Mouse (Mus musculus): ENCODE data around the gene Gm21830. TPM values are rescaled to one million over a fixed set of nuclear protein-coding genes. Genes with fewer than 3 reads are reported as not detected.
"Not testable (repeated sequence)": the region's sequence is repeated elsewhere in the genome, so short reads cannot be mapped to it uniquely, and the experiment has no call there.

Gene Gm21830
- polyA plus RNA-seq (2015; fragmentation: Nextera tagmentation; extraction: Ambion mirVana) = not detected in 2 replicates

- not testable (repeated sequence) for H3K9me3 ChIP-seq (replicated peaks; ENCODE audit: control insufficient read depth, low read length, poor library complexity, severe bottlenecking); H3K4me3 ChIP-seq (ENCODE audit: low read depth, low read length); H3K27ac ChIP-seq (ENCODE audit: low read length); H3K9ac ChIP-seq (ENCODE audit: low read depth, low read length); H3K36me3 ChIP-seq (ENCODE audit: control insufficient read depth, insufficient read depth, low read length); ATAC-seq; H3K4me2 ChIP-seq (ENCODE audit: low read length); H3K4me1 ChIP-seq (ENCODE audit: control insufficient read depth, insufficient read depth, low read length); H3K27me3 ChIP-seq (ENCODE audit: control insufficient read depth, insufficient read depth, low read depth, low read length)
- no CpG with 5 or more reads among the region's 1 CpGs for WGBS
Observed at GRCm38 (mm10) chr2:67413425-67413824, at the start of gene Gm21830. Gene Gm21830, plus strand, starts transcription at chr2:67413725.

- WGBS = 91% methylated on average over 2 of the region's 2 CpGs
Observed at GRCm38 (mm10) chr2:67364506-67364905, 49.0 kb upstream of the Gm21830 start.

DNA sequence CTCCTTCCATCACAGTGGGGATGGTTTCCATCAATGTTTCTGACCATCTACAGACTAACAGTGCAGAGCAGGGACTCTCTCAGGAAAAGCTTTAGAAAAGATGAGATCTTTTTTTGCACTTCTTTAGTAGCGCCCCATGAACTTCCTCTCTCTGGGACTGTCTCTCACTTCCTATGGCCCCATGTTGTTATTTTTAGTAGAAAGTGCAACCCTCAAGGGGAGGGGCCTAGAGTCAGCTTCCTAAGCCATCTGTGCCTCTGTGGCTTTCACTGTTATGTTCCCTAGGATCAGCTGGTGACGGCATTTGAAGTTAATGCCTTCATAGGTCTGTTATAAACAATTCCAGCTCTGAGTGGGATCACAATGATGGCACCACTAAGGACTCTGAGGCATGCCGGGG lies 35.0 kb upstream of the Gm21830 start:
- no peak for ATAC-seq
- H3K9ac ChIP-seq (ENCODE audit: low read depth, low read length) = no peak overlapping the region
- WGBS = 63% methylated on average over 3 of the region's 3 CpGs

More at GRCm38 (mm10) chr2:67364506-67364905, 49.0 kb upstream of the Gm21830 start:
- H3K4me2 ChIP-seq (ENCODE audit: low read length) = no peak overlapping the region
- H3K4me3 ChIP-seq (ENCODE audit: low read depth, low read length) = no peak overlapping the region
- H3K27me3 ChIP-seq (ENCODE audit: control insufficient read depth, insufficient read depth, low read depth, low read length) = no peaks in the 10 kb centered on the region
- ATAC-seq = no peak
- H3K9ac ChIP-seq (ENCODE audit: low read depth, low read length) = no peak overlapping the region
- no peaks in the 10 kb centered on the region for H3K36me3 ChIP-seq (ENCODE audit: control insufficient read depth, insufficient read depth, low read length)
- H3K9me3 ChIP-seq (replicated peaks; ENCODE audit: control insufficient read depth, low read length, poor library complexity, severe bottlenecking) = no peaks in the 10 kb centered on the region
- no peak overlapping the region for H3K27ac ChIP-seq (ENCODE audit: low read length)
- no peaks in the 10 kb centered on the region for H3K4me1 ChIP-seq (ENCODE audit: control insufficient read depth, insufficient read depth, low read length)

DNA sequence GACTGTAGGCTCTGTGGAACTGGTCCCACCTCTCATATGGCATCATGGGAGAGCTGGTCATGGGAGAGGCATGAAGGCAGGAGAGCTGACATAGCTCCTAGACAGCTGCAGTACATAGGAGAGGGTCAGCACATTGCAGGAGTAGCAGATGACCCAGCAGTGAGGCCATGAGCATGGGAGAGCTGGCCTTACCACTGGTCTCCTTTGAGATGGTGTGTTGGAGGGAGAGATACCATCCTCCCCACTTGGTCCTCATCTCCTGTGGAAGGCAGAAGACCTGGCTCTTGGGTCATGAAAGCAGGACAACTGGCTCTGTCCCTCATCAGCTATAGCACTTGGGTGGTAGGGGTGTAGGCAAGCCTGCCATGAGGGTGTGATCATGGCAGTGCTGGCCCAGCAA lies 7.3 kb downstream of the Gm21830 start:
- Histone ChIP-seq H3K4me3 (ENCODE audit: low read depth, low read length) (no peak overlapping the region), H3K27me3 (ENCODE audit: control insufficient read depth, insufficient read depth, low read depth, low read length) (no peaks in the 10 kb centered on the region), H3K9ac (ENCODE audit: low read depth, low read length) (no peak overlapping the region), H3K36me3 (ENCODE audit: control insufficient read depth, insufficient read depth, low read length) (no peaks in the 10 kb centered on the region), H3K9me3 (replicated peaks; ENCODE audit: control insufficient read depth, low read length, poor library complexity, severe bottlenecking) (no peaks in the 10 kb centered on the region), H3K4me2 (ENCODE audit: low read length) (no peak overlapping the region), H3K27ac (ENCODE audit: low read length) (no peak overlapping the region), H3K4me1 (ENCODE audit: control insufficient read depth, insufficient read depth, low read length) (no peaks in the 10 kb centered on the region)
- ATAC-seq = no peak

More for the DNA sequence above, 35.0 kb upstream of the Gm21830 start:
- Histone ChIP-seq H3K27me3 (ENCODE audit: control insufficient read depth, insufficient read depth, low read depth, low read length) (no peaks in the 10 kb centered on the region), H3K4me3 (ENCODE audit: low read depth, low read length) (no peak overlapping the region), H3K36me3 (ENCODE audit: control insufficient read depth, insufficient read depth, low read length) (no peaks in the 10 kb centered on the region), H3K9me3 (replicated peaks; ENCODE audit: control insufficient read depth, low read length, poor library complexity, severe bottlenecking) (no peaks in the 10 kb centered on the region), H3K4me1 (ENCODE audit: control insufficient read depth, insufficient read depth, low read length) (no peaks in the 10 kb centered on the region), H3K4me2 (ENCODE audit: low read length) (no peak overlapping the region), H3K27ac (ENCODE audit: low read length) (no peak overlapping the region)

GRCm38 (mm10) chr2:67422799-67423198 lies 9.3 kb downstream of the Gm21830 start:
- no peaks in the 10 kb centered on the region for H3K9me3 ChIP-seq (replicated peaks; ENCODE audit: control insufficient read depth, low read length, poor library complexity, severe bottlenecking)

DNA sequence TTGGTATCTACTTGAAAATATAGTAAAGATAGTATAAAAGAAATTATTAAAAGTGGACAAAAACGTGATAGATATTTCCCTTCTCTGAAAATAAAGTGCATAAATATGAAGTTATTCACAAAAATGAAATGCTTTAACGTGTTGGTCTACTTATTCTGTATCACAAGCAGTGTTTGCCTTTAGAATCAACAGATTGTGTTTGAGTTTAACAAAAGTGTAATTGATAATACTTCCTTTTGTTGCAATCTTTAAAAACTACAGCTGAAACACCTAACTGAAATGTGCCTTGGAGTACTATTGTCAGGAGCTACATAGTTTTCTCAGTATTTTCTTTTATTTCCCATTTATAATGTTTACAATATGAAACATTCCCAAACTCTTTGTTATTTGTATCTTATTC lies 19.6 kb downstream of the Gm21830 start, which contains the start of gene Gm26727:
TSS of gene Gm26727 (minus strand) at position 101 of the 400 bp plus-strand sequence.
- no peak within 1 kb of the TSS for H3K4me3 ChIP-seq (ENCODE audit: low read depth, low read length)
- H3K36me3 ChIP-seq (ENCODE audit: control insufficient read depth, insufficient read depth, low read length) = no peaks in the 10 kb centered on the region
- H3K4me2 ChIP-seq (ENCODE audit: low read length) = no peak within 1 kb of the TSS
- H3K4me1 ChIP-seq (ENCODE audit: control insufficient read depth, insufficient read depth, low read length) = no peaks in the 10 kb centered on the region
- no peaks in the 10 kb centered on the region for H3K9me3 ChIP-seq (replicated peaks; ENCODE audit: control insufficient read depth, low read length, poor library complexity, severe bottlenecking)
- H3K9ac ChIP-seq (ENCODE audit: low read depth, low read length) = no peak within 1 kb of the TSS
- ATAC-seq = no peak
- 76% methylated on average over 2 of the region's 2 CpGs for WGBS
- no peaks in the 10 kb centered on the region for H3K27me3 ChIP-seq (ENCODE audit: control insufficient read depth, insufficient read depth, low read depth, low read length)
- no peak within 1 kb of the TSS for H3K27ac ChIP-seq (ENCODE audit: low read length)

More at GRCm38 (mm10) chr2:67422799-67423198, 9.3 kb downstream of the Gm21830 start:
- Histone ChIP-seq H3K36me3 (ENCODE audit: control insufficient read depth, insufficient read depth, low read length) (no peaks in the 10 kb centered on the region), H3K4me2 (ENCODE audit: low read length) (no peak overlapping the region), H3K27ac (ENCODE audit: low read length) (no peak overlapping the region), H3K4me3 (ENCODE audit: low read depth, low read length) (no peak overlapping the region), H3K4me1 (ENCODE audit: control insufficient read depth, insufficient read depth, low read length) (no peaks in the 10 kb centered on the region), H3K27me3 (ENCODE audit: control insufficient read depth, insufficient read depth, low read depth, low read length) (no peaks in the 10 kb centered on the region), H3K9ac (ENCODE audit: low read depth, low read length) (no peak overlapping the region)
- ATAC-seq = no peak
- 81% methylated on average over 1 of the region's 1 CpGs for WGBS

DNA sequence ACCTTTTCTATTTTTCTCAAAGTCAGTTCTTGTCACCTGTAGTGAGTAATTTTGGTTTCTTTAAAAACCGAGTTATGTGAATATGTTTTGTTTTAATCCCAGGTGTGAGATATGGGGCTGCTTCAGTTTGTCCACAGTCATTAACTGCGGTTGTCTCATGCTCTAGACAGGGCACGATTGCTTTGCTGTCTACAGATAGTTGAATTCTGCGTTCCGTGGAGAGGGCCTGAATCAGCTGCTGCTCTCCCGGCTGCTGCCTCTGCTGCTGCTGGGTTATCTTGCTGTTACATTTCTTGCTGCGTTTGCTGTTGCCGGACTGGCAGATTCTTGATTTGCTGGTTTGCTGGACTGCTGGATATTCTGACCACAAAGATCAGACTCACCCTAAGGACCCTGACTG lies 24.8 kb downstream of the Gm21830 start:
- no peak for ATAC-seq
- Histone ChIP-seq H3K4me3 (ENCODE audit: low read depth, low read length) (no peak overlapping the region), H3K9me3 (replicated peaks; ENCODE audit: control insufficient read depth, low read length, poor library complexity, severe bottlenecking) (no peaks in the 10 kb centered on the region), H3K36me3 (ENCODE audit: control insufficient read depth, insufficient read depth, low read length) (no peaks in the 10 kb centered on the region), H3K4me2 (ENCODE audit: low read length) (no peak overlapping the region), H3K9ac (ENCODE audit: low read depth, low read length) (no peak overlapping the region), H3K4me1 (ENCODE audit: control insufficient read depth, insufficient read depth, low read length) (no peaks in the 10 kb centered on the region), H3K27me3 (ENCODE audit: control insufficient read depth, insufficient read depth, low read depth, low read length) (no peaks in the 10 kb centered on the region), H3K27ac (ENCODE audit: low read length) (no peak overlapping the region)
- WGBS = 91% methylated on average over 8 of the region's 8 CpGs

DNA sequence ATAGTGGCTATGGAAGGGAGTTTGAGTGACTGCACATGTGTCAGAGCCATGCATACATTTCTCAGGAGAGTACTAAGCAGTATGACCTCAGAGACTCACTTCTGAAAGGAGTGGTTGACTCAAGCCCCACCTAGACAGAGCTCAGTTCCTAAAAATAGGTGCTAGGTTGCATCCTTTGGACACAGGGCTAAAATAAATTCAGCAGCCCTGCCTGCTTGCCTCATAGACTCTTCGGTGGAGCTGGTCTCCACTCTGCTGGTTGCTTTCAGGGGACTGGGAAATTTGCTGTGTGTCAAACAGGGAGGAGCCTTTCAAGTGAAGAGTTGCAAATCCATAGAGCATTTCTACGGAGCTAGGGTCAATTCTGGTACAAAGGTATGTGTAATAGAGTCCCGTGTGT lies 32.3 kb downstream of the Gm21830 start, which contains the start of gene Xirp2:
TSS of gene Xirp2 (plus strand) at position 223 of the 400 bp plus-strand sequence.
- no peaks in the 10 kb centered on the region for H3K9me3 ChIP-seq (replicated peaks; ENCODE audit: control insufficient read depth, low read length, poor library complexity, severe bottlenecking)
- H3K27me3 ChIP-seq (ENCODE audit: control insufficient read depth, insufficient read depth, low read depth, low read length) = no peaks in the 10 kb centered on the region
- H3K9ac ChIP-seq (ENCODE audit: low read depth, low read length) = no peak within 1 kb of the TSS
- no peak within 1 kb of the TSS for H3K4me3 ChIP-seq (ENCODE audit: low read depth, low read length)
- no peak within 1 kb of the TSS for H3K4me2 ChIP-seq (ENCODE audit: low read length)
- no peaks in the 10 kb centered on the region for H3K4me1 ChIP-seq (ENCODE audit: control insufficient read depth, insufficient read depth, low read length)
- no peaks in the 10 kb centered on the region for H3K36me3 ChIP-seq (ENCODE audit: control insufficient read depth, insufficient read depth, low read length)
- H3K27ac ChIP-seq (ENCODE audit: low read length) = no peak within 1 kb of the TSS
- 79% methylated on average over 3 of the region's 3 CpGs for WGBS
- ATAC-seq = no peak

- H3K9me3 ChIP-seq (replicated peaks; ENCODE audit: control insufficient read depth, low read length, poor library complexity, severe bottlenecking) = no peaks in the 10 kb centered on the region
- ATAC-seq = no peak
- no peak overlapping the region for H3K9ac ChIP-seq (ENCODE audit: low read depth, low read length)
- H3K36me3 ChIP-seq (ENCODE audit: control insufficient read depth, insufficient read depth, low read length) = no peaks in the 10 kb centered on the region
- H3K27me3 ChIP-seq (ENCODE audit: control insufficient read depth, insufficient read depth, low read depth, low read length) = no peaks in the 10 kb centered on the region
- H3K27ac ChIP-seq (ENCODE audit: low read length) = no peak overlapping the region
- no peaks in the 10 kb centered on the region for H3K4me1 ChIP-seq (ENCODE audit: control insufficient read depth, insufficient read depth, low read length)
- WGBS = 87% methylated on average over 1 of the region's 1 CpGs
- H3K4me3 ChIP-seq (ENCODE audit: low read depth, low read length) = no peak overlapping the region
- H3K4me2 ChIP-seq (ENCODE audit: low read length) = no peak overlapping the region
Observed at GRCm38 (mm10) chr2:67446772-67447171, 33.2 kb downstream of the Gm21830 start.

Measured in midbrain, embryonic 16.5 days (tissue).